Mouse (Mus musculus): Measurements from ENCODE around the gene Fam76b. TPM values are rescaled to one million over a fixed set of nuclear protein-coding genes. Genes with fewer than 3 reads are reported as not detected.

Gene Fam76b
- total RNA-seq, 2 experiments from 2014 or later = 17.1 to 19.3 TPM

Other genes starting within 250 kb of the Fam76b start
- 10 to 100 TPM; 36.4 to 38.6 TPM for gene Mtmr2, start 79.3 kb upstream of the Fam76b start, total RNA-seq (2021)
- gene Cep57, start 609 bp upstream of the Fam76b start, total RNA-seq (2021) = 10 to 100 TPM; 15.3 to 17.1 TPM

Data from heart, postnatal 10 days (tissue).